Mouse (Mus musculus) erythroblast, adult 5-6 weeks (primary cell): ENCODE measurements around the gene Hist1h3h. TPM values are rescaled to one million over a fixed set of nuclear protein-coding genes. Genes with fewer than 3 reads are reported as not detected.

Source experiments
- ATAC-seq: replicated peaks from 2 replicates; pipeline ENCODE4 v1.8.0; 2016; ENCODE audit warnings: moderate number of reproducible peaks, mild to moderate bottlenecking, moderate TSS enrichment, inconsistent platforms; ENCODE audit not compliant: poor library complexity, low FRiP score, severe bottlenecking
- total RNA-seq, 2 experiments: library from RNA; stranded (forward) in 1 of 2; stranded (reverse) in 1 of 2; fragments of 150-400 nt in 1 of 2; fragments of 200-764, 138-1000 nt in 1 of 2; gene quantifications; 2 replicates each; pipeline versions ENCODE4 v1.2.3 to v1.2.4; 2015 to 2017; ENCODE audit warnings: low replicate concordance in 2 of 2

Gene Hist1h3h
- 16.7 TPM in 1 of 2 replicates, not detected in the other for total RNA-seq (2015; ENCODE audit: low replicate concordance)
- total RNA-seq (2017; ENCODE audit: low replicate concordance), result 69.1 and 159 TPM in 2 replicates

- peak; percentile 50 for ATAC-seq
These were observed at the start of gene Hist1h3h for GRCm38 (mm10) chr13:21717397-21718357. Gene Hist1h3h (plus strand): TSS chr13:21717659.

- ATAC-seq, result no peak
These were observed 40.2 kb upstream of the Hist1h3h start, which contains the start of gene Olfr1360 for GRCm38 (mm10) chr13:21677305-21677704. Gene Olfr1360 (minus strand): TSS chr13:21677405.

GRCm38 (mm10) chr13:21697811-21698210, 19.6 kb upstream of the Hist1h3h start, which contains the start of gene Olfr1359:
Gene Olfr1359 (plus strand): TSS chr13:21698111.
- no peak for ATAC-seq

- ATAC-seq, result no peak
These were observed 10.8 kb upstream of the Hist1h3h start for GRCm38 (mm10) chr13:21706669-21707068.

GRCm38 (mm10) chr13:21710031-21710711, 7.3 kb upstream of the Hist1h3h start:
- peak; percentile 89 for ATAC-seq

GRCm38 (mm10) chr13:21710821-21711525, 6.5 kb upstream of the Hist1h3h start:
- peak; percentile 46 for ATAC-seq

GRCm38 (mm10) chr13:21711698-21712097, 5.8 kb upstream of the Hist1h3h start:
- ATAC-seq, result no peak

GRCm38 (mm10) chr13:21714725-21715124, 2.7 kb upstream of the Hist1h3h start:
- ATAC-seq, result peak; percentile 35

- ATAC-seq, result peak; percentile 14; the same call in 1 of the 2 replicates
These were observed 2.2 kb upstream of the Hist1h3h start for GRCm38 (mm10) chr13:21715131-21715863.

GRCm38 (mm10) chr13:21715864-21716539, 1.5 kb upstream of the Hist1h3h start, which contains the start of the genes Hist1h2bl and Hist1h2ai:
Gene Hist1h2bl (minus strand): TSS chr13:21716143.
Gene Hist1h2ai (plus strand): TSS chr13:21716422.
- ATAC-seq, result peak; percentile 79

GRCm38 (mm10) chr13:21716540-21717391, 693 bp upstream of the Hist1h3h start:
- ATAC-seq, result peak; percentile 12

GRCm38 (mm10) chr13:21718381-21719080, 1.1 kb downstream of the Hist1h3h start:
- ATAC-seq, result 0 out of 2 replicates have a peak, but pooled peaks have one; percentile 0

GRCm38 (mm10) chr13:21721107-21721756, 3.8 kb downstream of the Hist1h3h start:
- peak; percentile 21; the same call in 1 of the 2 replicates for ATAC-seq

- ATAC-seq, result peak; percentile 86
These were observed 4.4 kb downstream of the Hist1h3h start, which contains the start of gene Hist1h2bm for GRCm38 (mm10) chr13:21721757-21722372. Gene Hist1h2bm (plus strand): TSS chr13:21722044.

GRCm38 (mm10) chr13:21722373-21722925, 5.0 kb downstream of the Hist1h3h start:
- no peak for ATAC-seq
